Mouse (Mus musculus) CH12.LX (cell line): ENCODE results near the gene Rrp15.

Source experiments
- CTCF ChIP-seq, 2 experiments: IDR thresholded peaks in 1 of 2; conservative IDR thresholded peaks in 1 of 2; 2 replicates each; pipeline ENCODE4 v1.5.1; 2011 to 2012; ENCODE audit warnings: low read depth in 2 of 2, low read length in 2 of 2, improper control_type of control experiment in 1 of 2, inconsistent platforms in 1 of 2, mild to moderate bottlenecking in 1 of 2, moderate library complexity in 1 of 2
- E2F4 ChIP-seq: IDR thresholded peaks from 2 replicates; pipeline ENCODE4 v1.6.1; 2011; ENCODE audit warnings: low read depth, low read length, improper control_type of control experiment; ENCODE audit not compliant: insufficient replicate concordance
- EP300 ChIP-seq: IDR thresholded peaks from 2 replicates; pipeline ENCODE4 v1.6.1; 2011; ENCODE audit warnings: low read length, improper control_type of control experiment
- HCFC1 ChIP-seq: IDR thresholded peaks from 2 replicates; pipeline ENCODE4 v1.6.1; 2012; ENCODE audit warnings: low read depth, mild to moderate bottlenecking, inconsistent platforms, low read length, improper control_type of control experiment
- JUN ChIP-seq: IDR thresholded peaks from 2 replicates; pipeline ENCODE4 v1.6.1; 2011; ENCODE audit warnings: low read depth, mild to moderate bottlenecking, low read length, improper control_type of control experiment, moderate library complexity; ENCODE audit not compliant: insufficient read depth
- MXI1 ChIP-seq: IDR thresholded peaks from 2 replicates; pipeline ENCODE4 v1.6.1; 2011; ENCODE audit warnings: mild to moderate bottlenecking, low read depth, low read length, improper control_type of control experiment
- NRF1 ChIP-seq: IDR thresholded peaks from 2 replicates; pipeline ENCODE4 v1.6.1; 2014; ENCODE audit warnings: low read depth, mild to moderate bottlenecking, inconsistent platforms, low read length, improper control_type of control experiment, moderate library complexity
- RAD21 ChIP-seq: IDR thresholded peaks from 2 replicates; pipeline ENCODE4 v1.6.1; 2011; ENCODE audit warnings: low read depth, mild to moderate bottlenecking, low read length, improper control_type of control experiment, moderate library complexity
- RCOR1 ChIP-seq: conservative IDR thresholded peaks from 2 replicates; pipeline ENCODE4 v1.6.1; 2012; ENCODE audit warnings: low read depth, mild to moderate bottlenecking, inconsistent platforms, low read length, improper control_type of control experiment
- SMC3 ChIP-seq: IDR thresholded peaks from 2 replicates; pipeline ENCODE4 v1.6.1; 2011; ENCODE audit warnings: low read depth, low read length, improper control_type of control experiment
- TCF12 ChIP-seq: IDR thresholded peaks from 2 replicates; pipeline ENCODE4 v1.6.1; 2014; ENCODE audit warnings: low read depth, mild to moderate bottlenecking, inconsistent platforms, low read length, improper control_type of control experiment
- USF1 ChIP-seq: IDR thresholded peaks from 2 replicates; pipeline ENCODE4 v1.6.1; 2014; ENCODE audit warnings: low read depth, mild to moderate bottlenecking, inconsistent platforms, low read length, improper control_type of control experiment
- ZMIZ1 ChIP-seq: IDR thresholded peaks from 2 replicates; pipeline ENCODE4 v1.6.1; 2012; ENCODE audit warnings: low read depth, mild to moderate bottlenecking, inconsistent platforms, low read length, improper control_type of control experiment
- ZNF384 ChIP-seq: IDR thresholded peaks from 2 replicates; pipeline ENCODE4 v1.6.1; 2012; ENCODE audit warnings: low read depth, low read length, improper control_type of control experiment, inconsistent platforms

DNA sequence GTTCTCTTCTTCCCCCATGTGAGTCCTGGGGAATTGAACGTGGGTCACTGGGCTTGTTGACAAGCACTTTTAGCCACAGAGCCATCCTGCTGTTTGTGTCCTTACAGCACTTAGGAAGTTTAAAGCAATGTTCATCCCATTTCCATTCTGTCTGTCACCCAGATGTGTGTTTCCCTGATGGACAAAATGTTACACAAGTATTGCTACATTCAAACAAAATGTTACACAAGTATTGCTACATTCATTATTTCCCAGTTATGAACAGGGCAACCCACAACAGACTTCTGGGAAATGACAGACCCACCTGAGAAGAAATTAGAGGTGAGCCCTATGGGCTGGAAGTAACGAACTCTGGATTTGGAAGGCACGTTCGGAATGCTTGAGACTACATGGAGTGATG, 36.2 kb upstream of the Rrp15 start:
- TF ChIP-seq RCOR1, result no peak
- TF ChIP-seq ZMIZ1, result no peak
- TF ChIP-seq RAD21, result no peak
- no peak for TF ChIP-seq EP300
- no peak for TF ChIP-seq E2F4
- no peak for TF ChIP-seq MXI1
- no peak for TF ChIP-seq ZNF384
- no peak for TF ChIP-seq NRF1
- TF ChIP-seq HCFC1, result no peak
- no peak for TF ChIP-seq CTCF (conservative IDR thresholded peaks at IDR 0.05 in 1 of 2, IDR thresholded peaks at IDR 0.05 in 1 of 2; ENCODE audit: low read depth in 2 of 2, low read length in 2 of 2)
- no peak for TF ChIP-seq TCF12
- no peak for TF ChIP-seq JUN
- no peak for TF ChIP-seq USF1
- TF ChIP-seq SMC3, result no peak
